Mouse (Mus musculus) heart, embryonic 16.5 days (tissue): ENCODE results near the gene Colgalt2. TPM values are rescaled to one million over a fixed set of nuclear protein-coding genes. Genes with fewer than 3 reads are reported as not detected.

Source experiments
- ATAC-seq: fragments of 200-750 bp; cut with Nextera tagmentation; replicated peaks from 2 replicates; pipeline ENCODE4 v1.8.0; 2017; ENCODE audit warnings: moderate number of reproducible peaks; ENCODE audit not compliant: insufficient read depth, low FRiP score; ENCODE audit errors: extremely low read depth
- H3K27ac ChIP-seq: fragments of 300-500 bp; sonication (generic); 2 replicates; pipeline ENCODE4 v1.5.1; 2014; ENCODE audit warnings: mild to moderate bottlenecking, low read length, control low read depth, moderate library complexity
- H3K27me3 ChIP-seq: fragments of 300-500 bp; sonication (generic); 2 replicates; pipeline ENCODE4 v1.6.1; 2014; ENCODE audit warnings: low read length, mixed read lengths; ENCODE audit not compliant: control insufficient read depth, insufficient read depth
- H3K36me3 ChIP-seq: fragments of 300-500 bp; sonication (generic); 2 replicates; pipeline ENCODE4 v1.6.1; 2014; ENCODE audit not compliant: control insufficient read depth, insufficient read depth
- H3K4me1 ChIP-seq: fragments of 300-500 bp; sonication (generic); 2 replicates; pipeline ENCODE4 v1.6.1; 2014; ENCODE audit warnings: low read length, mixed read lengths; ENCODE audit not compliant: control insufficient read depth, insufficient read depth
- H3K4me2 ChIP-seq: fragments of 300-500 bp; sonication (generic); 2 replicates; pipeline ENCODE4 v1.6.1; 2014; ENCODE audit warnings: low read depth, mild to moderate bottlenecking, control low read depth, low read length
- H3K4me3 ChIP-seq: fragments of 300-500 bp; sonication (generic); 2 replicates; pipeline ENCODE4 v1.5.1; 2014; ENCODE audit warnings: mild to moderate bottlenecking, control low read depth, low read length
- H3K9ac ChIP-seq: fragments of 300-500 bp; sonication (generic); 2 replicates; pipeline ENCODE4 v1.6.1; 2014; ENCODE audit warnings: low read length, control low read depth
- H3K9me3 ChIP-seq: fragments of 300-500 bp; sonication (generic); replicated peaks from 2 replicates; pipeline ENCODE4 v1.6.1; 2016; ENCODE audit warnings: low read length; ENCODE audit not compliant: control insufficient read depth
- WGBS: fragments of 180-500 bp; shearing (Covaris S2); extraction: QIAGEN DNeasy Blood & Tissue Kit; methylation state at CpG from one replicate; pipeline ENCODE4 v1.1.7; 2014; 5-methylcytosine and 5-hydroxymethylcytosine counted together
- polyA plus RNA-seq: library from polyadenylated mRNA; unstranded; fragments of >200 nt; fragmentation: Nextera tagmentation; extraction: Ambion mirVana; gene quantifications from 2 replicates; pipeline ENCODE4 v1.2.1, GENCODE M21; 2015

Gene Colgalt2
- polyA plus RNA-seq, 1 experiment from 2014 or later = 2.0 TPM

- no peak overlapping the region for H3K9ac ChIP-seq
- H3K9me3 ChIP-seq = no peaks in the 10 kb centered on the region
- no peak overlapping the region for H3K27ac ChIP-seq
- no peak for ATAC-seq
- 75% methylated on average over 4 of the region's 4 CpGs for WGBS
- H3K4me2 ChIP-seq = no peak overlapping the region
- H3K4me3 ChIP-seq = no peak overlapping the region
- peaks cover 13% of the 10 kb centered on the region for H3K4me1 ChIP-seq
- H3K27me3 ChIP-seq = no peaks in the 10 kb centered on the region
- H3K36me3 ChIP-seq = peaks cover 35% of the 10 kb centered on the region
These were observed 117.5 kb downstream of the Colgalt2 start for GRCm38 (mm10) chr1:152517057-152517570.

- no peak overlapping the region for H3K27ac ChIP-seq
- H3K9me3 ChIP-seq = no peaks in the 10 kb centered on the region
- no peak overlapping the region for H3K9ac ChIP-seq
- no peak for ATAC-seq
- peaks cover 50% of the 10 kb centered on the region for H3K36me3 ChIP-seq
- H3K4me1 ChIP-seq = peaks cover 22% of the 10 kb centered on the region
- no peak overlapping the region for H3K4me2 ChIP-seq
- no peak overlapping the region for H3K4me3 ChIP-seq
- 92% methylated on average over 8 of the region's 8 CpGs for WGBS
- H3K27me3 ChIP-seq = no peaks in the 10 kb centered on the region
These were observed 119.3 kb downstream of the Colgalt2 start for GRCm38 (mm10) chr1:152518971-152519370.

DNA sequence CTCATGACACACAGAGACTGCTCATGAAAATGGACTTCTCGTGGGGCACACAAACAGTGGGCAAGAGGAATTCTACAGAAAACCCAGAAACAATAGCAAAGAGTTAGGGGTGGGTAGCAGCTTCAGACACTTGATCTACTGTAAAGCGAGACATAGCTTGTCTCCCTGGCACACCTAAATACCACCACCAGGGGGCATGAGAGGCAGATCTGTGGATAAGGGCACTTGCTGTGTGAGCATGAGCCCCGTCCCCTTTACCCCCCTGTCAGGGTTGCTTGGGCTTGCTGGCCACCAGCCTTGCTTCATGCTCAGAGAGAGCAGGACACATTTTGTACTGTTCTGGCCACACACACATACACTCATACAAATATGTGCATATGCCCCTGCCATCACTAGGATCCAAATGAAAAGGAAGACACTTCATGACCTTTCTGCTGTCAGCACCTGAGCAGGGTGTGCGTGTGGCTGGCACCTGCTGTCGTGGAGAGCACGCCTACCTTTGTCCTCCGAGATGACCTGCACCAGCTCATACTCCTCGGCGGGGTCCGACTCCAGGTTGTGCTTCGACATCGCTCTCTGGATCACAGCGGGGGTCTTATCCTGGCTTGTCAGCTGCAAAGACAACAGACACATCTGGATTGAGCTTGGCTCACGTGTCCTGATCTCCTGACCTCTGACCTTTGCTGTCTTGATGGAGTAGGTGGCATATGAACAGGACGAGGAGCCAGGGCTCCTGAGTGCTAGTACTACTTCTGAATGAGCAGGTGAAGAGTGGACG lies 121.4 kb downstream of the Colgalt2 start:
- Histone ChIP-seq H3K27ac (no peak overlapping the region), H3K4me2 (no peak overlapping the region), H3K4me3 (no peak overlapping the region), H3K9ac (no peak overlapping the region), H3K4me1 (peaks cover 20% of the 10 kb centered on the region), H3K9me3 (no peaks in the 10 kb centered on the region), H3K27me3 (no peaks in the 10 kb centered on the region), H3K36me3 (peaks cover 57% of the 10 kb centered on the region)
- 82% methylated on average over 16 of the region's 16 CpGs for WGBS
- no peak for ATAC-seq

- 87% methylated on average over 3 of the region's 3 CpGs for WGBS
- ATAC-seq = no peak
- no peak overlapping the region for H3K9ac ChIP-seq
These were observed 122.6 kb downstream of the Colgalt2 start for GRCm38 (mm10) chr1:152522226-152522625.

GRCm38 (mm10) chr1:152523292-152523691 lies 123.7 kb downstream of the Colgalt2 start:
- 31% methylated on average over 11 of the region's 11 CpGs for WGBS
- no peak overlapping the region for H3K4me2 ChIP-seq
- peaks cover 51% of the 10 kb centered on the region for H3K36me3 ChIP-seq
- no peak overlapping the region; the same call in 1 of the 2 replicates for H3K27ac ChIP-seq
- no peaks in the 10 kb centered on the region for H3K9me3 ChIP-seq
- ATAC-seq = no peak
- peaks cover 38% of the 10 kb centered on the region for H3K4me1 ChIP-seq
- H3K4me3 ChIP-seq = no peak overlapping the region
- peak overlapping the region; percentile 18; the same call in 1 of the 2 replicates for H3K9ac ChIP-seq
- no peaks in the 10 kb centered on the region for H3K27me3 ChIP-seq

More at GRCm38 (mm10) chr1:152522226-152522625, 122.6 kb downstream of the Colgalt2 start:
- Histone ChIP-seq H3K4me3 (no peak overlapping the region), H3K27ac (no peak overlapping the region), H3K9me3 (no peaks in the 10 kb centered on the region), H3K4me1 (peaks cover 27% of the 10 kb centered on the region), H3K4me2 (no peak overlapping the region), H3K36me3 (peaks cover 54% of the 10 kb centered on the region), H3K27me3 (no peaks in the 10 kb centered on the region)

DNA sequence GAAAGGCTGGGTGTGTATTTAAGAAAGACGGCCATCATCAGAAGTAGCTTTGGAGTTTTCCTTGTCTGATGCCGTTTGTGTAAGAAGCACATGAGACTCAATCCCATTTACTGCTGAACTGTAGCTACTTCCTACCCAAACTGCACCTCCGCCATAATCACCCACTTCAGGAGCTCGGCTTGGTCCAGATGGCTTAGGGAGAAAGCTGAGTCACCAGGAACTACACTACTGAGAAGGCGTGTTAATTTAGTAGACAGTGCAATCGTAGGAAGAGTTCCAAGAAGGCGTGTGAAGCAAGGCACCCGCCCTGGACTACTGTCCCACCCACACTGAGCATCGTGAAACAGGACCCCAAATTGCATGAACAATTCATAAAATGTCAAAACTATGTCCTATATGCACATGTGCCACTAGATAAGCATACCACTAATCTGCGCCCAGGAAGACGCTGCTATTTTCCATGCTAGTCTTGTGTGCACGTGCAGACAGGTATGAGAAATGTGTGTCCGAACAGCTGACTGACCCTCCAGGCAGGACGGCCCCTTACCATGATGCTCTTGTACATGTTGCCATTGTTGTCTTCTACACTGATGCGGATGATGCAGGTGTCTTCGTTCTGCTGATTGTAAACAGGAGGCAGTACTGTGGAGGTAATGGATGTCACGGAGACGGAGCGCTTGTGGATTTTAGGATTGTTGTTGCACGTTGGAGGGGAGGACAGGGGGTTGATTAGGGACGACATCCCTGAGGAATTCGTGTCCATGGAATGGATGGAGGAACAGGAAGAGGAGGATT lies 124.7 kb downstream of the Colgalt2 start:
- Histone ChIP-seq H3K27ac (no peak overlapping the region), H3K4me2 (no peak overlapping the region), H3K27me3 (no peaks in the 10 kb centered on the region), H3K4me1 (peaks cover 42% of the 10 kb centered on the region), H3K9me3 (no peaks in the 10 kb centered on the region), H3K4me3 (no peak overlapping the region), H3K9ac (no peak overlapping the region), H3K36me3 (peaks cover 48% of the 10 kb centered on the region)
- WGBS = 69% methylated on average over 22 of the region's 22 CpGs
- no peak for ATAC-seq

GRCm38 (mm10) chr1:152524987-152525648 lies 125.5 kb downstream of the Colgalt2 start:
- Histone ChIP-seq H3K4me2 (no peak overlapping the region), H3K9ac (peak overlapping the region; percentile 55), H3K9me3 (no peaks in the 10 kb centered on the region), H3K36me3 (peaks cover 43% of the 10 kb centered on the region), H3K4me3 (no peak overlapping the region), H3K27me3 (no peaks in the 10 kb centered on the region), H3K27ac (peak overlapping the region; percentile 90), H3K4me1 (peaks cover 42% of the 10 kb centered on the region)
- peak; percentile 52; the same call in 1 of the 2 replicates for ATAC-seq
- WGBS = 11% methylated on average over 6 of the region's 6 CpGs

GRCm38 (mm10) chr1:152526154-152526553 lies 126.5 kb downstream of the Colgalt2 start:
- Histone ChIP-seq H3K27ac (peak overlapping the region; percentile 98), H3K4me3 (peak overlapping the region; percentile 5), H3K27me3 (no peaks in the 10 kb centered on the region), H3K9ac (peak overlapping the region; percentile 72), H3K9me3 (no peaks in the 10 kb centered on the region), H3K4me2 (peak overlapping the region; percentile 53), H3K4me1 (peaks cover 42% of the 10 kb centered on the region), H3K36me3 (peaks cover 36% of the 10 kb centered on the region)
- WGBS = 36% methylated on average over 9 of the region's 9 CpGs
- peak; percentile 59; the same call in 1 of the 2 replicates for ATAC-seq
